Mouse (Mus musculus) forelimb bud, embryonic 11.5 days (tissue): ENCODE data around the gene Tceal3.
"Not testable (repeated sequence)": the region's sequence is repeated elsewhere in the genome, so short reads cannot be mapped to it uniquely, and the experiment has no call there.

Experiments
- DNase-seq: peaks from one replicate; pipeline ENCODE4 v3.0.0-alpha.2; 2012; ENCODE audit warnings: low read depth, low spot score

The Tceal3 gene

GRCm38 (mm10) chrX:136707446-136708167 lies 117.0 kb downstream of the Tceal3 start, which contains the start of gene Tceal1:
Gene Tceal1 (plus strand): TSS chrX:136707982.
- DNase-seq, result peak; percentile 64

GRCm38 (mm10) chrX:136708168-136708681 lies 117.6 kb downstream of the Tceal3 start:
- DNase-seq, result peak; percentile 46

- no peak for DNase-seq
Observed at GRCm38 (mm10) chrX:136708782-136709181, 118.1 kb downstream of the Tceal3 start.

GRCm38 (mm10) chrX:136714742-136715474 lies 124.3 kb downstream of the Tceal3 start:
- DNase-seq, result not testable (repeated sequence)
